Mouse (Mus musculus) MEL (cell line): ENCODE results near the gene Sema3d.

ENCODE experiments used
- CTCF ChIP-seq, 3 experiments: IDR thresholded peaks in 2 of 3; conservative IDR thresholded peaks in 1 of 3; 2 replicates each; pipeline ENCODE4 v1.5.1; 2011 to 2012; ENCODE audit warnings: low read length in 3 of 3, low read depth in 2 of 3, mild to moderate bottlenecking in 2 of 3, improper control_type of control experiment in 1 of 3, inconsistent platforms in 1 of 3, mixed read lengths in 1 of 3, moderate library complexity in 1 of 3; ENCODE audit not compliant: control insufficient read depth in 1 of 3, insufficient read depth in 1 of 3, poor library complexity in 1 of 3, severe bottlenecking in 1 of 3
- NELFE ChIP-seq: IDR thresholded peaks from 2 replicates; pipeline ENCODE4 v1.6.1; 2011; ENCODE audit warnings: low read depth, low read length, improper control_type of control experiment

- no peak for TF ChIP-seq NELFE
- no peak for TF ChIP-seq CTCF (IDR thresholded peaks at IDR 0.05 in 2 of 3, conservative IDR thresholded peaks at IDR 0.05 in 1 of 3; ENCODE audit: control insufficient read depth in 1 of 3, insufficient read depth in 1 of 3, low read depth in 2 of 3, low read length in 3 of 3, poor library complexity in 1 of 3, severe bottlenecking in 1 of 3)
Observed at GRCm38 (mm10) chr5:12525235-12525767, 142.1 kb downstream of the Sema3d start.
